Mouse (Mus musculus) limb, embryonic 14.5 days (tissue): Measurements from ENCODE around the gene Pex6. TPM values are rescaled to one million over a fixed set of nuclear protein-coding genes. Genes with fewer than 3 reads are reported as not detected.

ENCODE experiments used
- ATAC-seq: fragments of 200-750 bp; cut with Nextera tagmentation; 2 replicates; pipeline ENCODE4 v1.8.0; 2017; ENCODE audit warnings: low read depth, moderate number of reproducible peaks, moderate TSS enrichment; ENCODE audit not compliant: low FRiP score
- DNase-seq: peaks from one replicate; pipeline ENCODE4 v3.0.0-alpha.2; 2015; ENCODE audit warnings: low spot score
- H3K27ac ChIP-seq: fragments of 300-500 bp; sonication (generic); replicated peaks from 2 replicates; pipeline ENCODE4 v1.5.1; 2014; ENCODE audit warnings: low read depth, mild to moderate bottlenecking, low read length, moderate library complexity, mixed read lengths
- H3K27me3 ChIP-seq: fragments of 300-500 bp; sonication (generic); 2 replicates; pipeline ENCODE4 v1.6.1; 2014; ENCODE audit warnings: low read length, mixed read lengths; ENCODE audit not compliant: control insufficient read depth, insufficient read depth
- H3K36me3 ChIP-seq: fragments of 300-500 bp; sonication (generic); 2 replicates; pipeline ENCODE4 v1.6.1; 2014; ENCODE audit warnings: mild to moderate bottlenecking, low read length, moderate library complexity, mixed read lengths; ENCODE audit not compliant: control insufficient read depth, insufficient read depth
- H3K4me1 ChIP-seq: fragments of 300-500 bp; sonication (generic); 2 replicates; pipeline ENCODE4 v1.6.1; 2014; ENCODE audit warnings: antibody characterized with exemption, low read length, mixed read lengths; ENCODE audit not compliant: control insufficient read depth, insufficient read depth
- H3K4me2 ChIP-seq: fragments of 300-500 bp; sonication (generic); replicated peaks from 2 replicates; pipeline ENCODE4 v1.6.1; 2014; ENCODE audit warnings: low read depth, mild to moderate bottlenecking, low read length, moderate library complexity; ENCODE audit not compliant: severe bottlenecking
- H3K4me3 ChIP-seq: fragments of 300-500 bp; sonication (generic); replicated peaks from 2 replicates; pipeline ENCODE4 v1.5.1; 2014; ENCODE audit warnings: low read length
- H3K9ac ChIP-seq: fragments of 300-500 bp; sonication (generic); 2 replicates; pipeline ENCODE4 v1.6.1; 2014; ENCODE audit warnings: mild to moderate bottlenecking, low read depth, low read length, moderate library complexity; ENCODE audit not compliant: severe bottlenecking
- H3K9me3 ChIP-seq: fragments of 300-500 bp; sonication (generic); 2 replicates; pipeline ENCODE4 v1.6.1; 2016; ENCODE audit warnings: low read length; ENCODE audit not compliant: control insufficient read depth
- POLR2A ChIP-seq: fragments of 200-500 bp; IDR thresholded peaks from 2 replicates; pipeline ENCODE4 v1.8.0; 2012; ENCODE audit warnings: inconsistent platforms, mild to moderate bottlenecking, moderate library complexity, borderline replicate concordance; ENCODE audit not compliant: insufficient read depth, insufficient read length; ENCODE audit errors: extremely low read depth
- WGBS: fragments of 180-500 bp; shearing (Covaris S2); extraction: QIAGEN DNeasy Blood & Tissue Kit; methylation state at CpG from one replicate; pipeline ENCODE4 v1.1.7; 2014; 5-methylcytosine and 5-hydroxymethylcytosine counted together
- polyA plus RNA-seq, 2 experiments: library from polyadenylated mRNA; depleted of rRNA in 1 of 2; stranded (reverse) in 1 of 2; unstranded in 1 of 2; fragments of >200 nt; fragmentation: Nextera tagmentation in 1 of 2; extraction: Ambion mirVana in 1 of 2; gene quantifications; 2 replicates each; pipeline versions ENCODE4 v1.2.1 to v1.2.3; 2012 to 2014

Pex6 gene
- polyA plus RNA-seq, 2 experiments: 24.2 to 56.4 TPM

GRCm38 (mm10) chr17:46721077-46721476, 9.8 kb downstream of the Pex6 start:
- no peaks in the 10 kb centered on the region for H3K27me3 ChIP-seq
- H3K9ac ChIP-seq: no peak overlapping the region
- H3K4me2 ChIP-seq: no peak overlapping the region
- DNase-seq (no peak), ATAC-seq (no peak)
- 80% methylated on average over 7 of the region's 7 CpGs for WGBS
- no peaks in the 10 kb centered on the region for H3K9me3 ChIP-seq
- no peak overlapping the region for H3K27ac ChIP-seq
- no peak for TF ChIP-seq POLR2A
- no peaks in the 10 kb centered on the region for H3K4me1 ChIP-seq
- peaks cover 78% of the 10 kb centered on the region for H3K36me3 ChIP-seq
- H3K4me3 ChIP-seq: no peak overlapping the region

GRCm38 (mm10) chr17:46724477-46725084, 13.3 kb downstream of the Pex6 start:
- Histone ChIP-seq H3K4me2 (no peak overlapping the region), H3K4me3 (no peak overlapping the region), H3K36me3 (peaks cover 59% of the 10 kb centered on the region), H3K4me1 (no peaks in the 10 kb centered on the region), H3K9me3 (no peaks in the 10 kb centered on the region), H3K27ac (no peak overlapping the region), H3K27me3 (no peaks in the 10 kb centered on the region), H3K9ac (no peak overlapping the region)
- ATAC-seq (no peak), DNase-seq (no peak)
- TF ChIP-seq POLR2A: no peak
- 88% methylated on average over 14 of the region's 20 CpGs for WGBS

- H3K9me3 ChIP-seq: no peaks in the 10 kb centered on the region
- no peak overlapping the region for H3K4me3 ChIP-seq
- TF ChIP-seq POLR2A: no peak
- no peak for ATAC-seq
- H3K9ac ChIP-seq: no peak overlapping the region
- no peaks in the 10 kb centered on the region for H3K4me1 ChIP-seq
- H3K27ac ChIP-seq: no peak overlapping the region
- H3K4me2 ChIP-seq: no peak overlapping the region
- WGBS: 47% methylated on average over 9 of the region's 9 CpGs
- no peaks in the 10 kb centered on the region for H3K27me3 ChIP-seq
- DNase-seq: no peak
- H3K36me3 ChIP-seq: peaks cover 58% of the 10 kb centered on the region
Observed at GRCm38 (mm10) chr17:46725273-46725672, 14.0 kb downstream of the Pex6 start.

GRCm38 (mm10) chr17:46725731-46726645, 14.7 kb downstream of the Pex6 start:
- Histone ChIP-seq H3K4me2 (no peak overlapping the region), H3K4me1 (no peaks in the 10 kb centered on the region), H3K4me3 (no peak overlapping the region), H3K9ac (no peak overlapping the region), H3K9me3 (no peaks in the 10 kb centered on the region), H3K27ac (no peak overlapping the region), H3K27me3 (no peaks in the 10 kb centered on the region), H3K36me3 (peaks cover 51% of the 10 kb centered on the region)
- 90% methylated on average over 26 of the region's 26 CpGs for WGBS
- no peak for TF ChIP-seq POLR2A
- DNase-seq (no peak), ATAC-seq (no peak)

GRCm38 (mm10) chr17:46727271-46727670, 16.0 kb downstream of the Pex6 start:
- H3K4me1 ChIP-seq: no peaks in the 10 kb centered on the region
- TF ChIP-seq POLR2A: no peak
- WGBS: 88% methylated on average over 11 of the region's 11 CpGs
- H3K36me3 ChIP-seq: peaks cover 39% of the 10 kb centered on the region
- H3K4me3 ChIP-seq: no peak overlapping the region
- H3K9me3 ChIP-seq: no peaks in the 10 kb centered on the region
- H3K9ac ChIP-seq: no peak overlapping the region
- H3K27ac ChIP-seq: no peak overlapping the region
- no peak overlapping the region for H3K4me2 ChIP-seq
- DNase-seq (no peak), ATAC-seq (no peak)
- no peaks in the 10 kb centered on the region for H3K27me3 ChIP-seq
